Mouse (Mus musculus): ENCODE results near the gene Chrnb4. TPM values are rescaled to one million over a fixed set of nuclear protein-coding genes. Genes with fewer than 3 reads are reported as not detected.

Chrnb4 gene
- under 1 TPM in 1 of 4 experiments, not detected in 3; 0.13 TPM for total RNA-seq (2022)

GRCm38 (mm10) chr9:55048211-55048880 is at the start of gene Chrnb4:
Chrnb4 (minus strand) TSS chr9:55048779.
- DNase-seq (ENCODE audit: low spot score in 2 of 2): no peak

GRCm38 (mm10) chr9:55096870-55097269 is 48.3 kb upstream of the Chrnb4 start:
- DNase-seq (ENCODE audit: low spot score in 2 of 2): no peak

- DNase-seq (ENCODE audit: low spot score in 2 of 2): no peak
These were observed 47.5 kb upstream of the Chrnb4 start for GRCm38 (mm10) chr9:55096033-55096432.

- no peak for DNase-seq (ENCODE audit: low spot score in 2 of 2)
These were observed 41.6 kb upstream of the Chrnb4 start for GRCm38 (mm10) chr9:55090141-55090540.

- no peak for DNase-seq (ENCODE audit: low spot score in 2 of 2)
These were observed 40.6 kb upstream of the Chrnb4 start for GRCm38 (mm10) chr9:55089226-55089625.

- DNase-seq (ENCODE audit: low spot score in 2 of 2): no peak
These were observed 34.8 kb upstream of the Chrnb4 start for GRCm38 (mm10) chr9:55083154-55083913.

GRCm38 (mm10) chr9:55067965-55068265 is 19.3 kb upstream of the Chrnb4 start:
- DNase-seq (ENCODE audit: low spot score in 2 of 2): no peak

- DNase-seq (ENCODE audit: low spot score in 2 of 2): no peak
These were observed 18.8 kb upstream of the Chrnb4 start for GRCm38 (mm10) chr9:55067260-55067964.

GRCm38 (mm10) chr9:55065241-55065640 is 16.7 kb upstream of the Chrnb4 start:
- DNase-seq (ENCODE audit: low spot score in 2 of 2): no peak

GRCm38 (mm10) chr9:55058067-55058466 is 9.5 kb upstream of the Chrnb4 start:
- DNase-seq (ENCODE audit: low spot score in 2 of 2): no peak

- DNase-seq (ENCODE audit: low spot score in 2 of 2): no peak
These were observed 6.9 kb upstream of the Chrnb4 start for GRCm38 (mm10) chr9:55055386-55055930.

- DNase-seq (ENCODE audit: low spot score in 2 of 2): no peak
These were observed 1.8 kb downstream of the Chrnb4 start for GRCm38 (mm10) chr9:55046764-55047163.

- DNase-seq (ENCODE audit: low spot score in 2 of 2): no peak
These were observed 3.6 kb downstream of the Chrnb4 start for GRCm38 (mm10) chr9:55045001-55045400.

GRCm38 (mm10) chr9:55043688-55044087 is 4.9 kb downstream of the Chrnb4 start:
- DNase-seq (ENCODE audit: low spot score in 2 of 2): no peak

GRCm38 (mm10) chr9:55041389-55041788 is 7.2 kb downstream of the Chrnb4 start:
- DNase-seq (ENCODE audit: low spot score in 2 of 2): no peak

GRCm38 (mm10) chr9:55039983-55040382 is 8.6 kb downstream of the Chrnb4 start:
- no peak for DNase-seq (ENCODE audit: low spot score in 2 of 2)

- no peak for DNase-seq (ENCODE audit: low spot score in 2 of 2)
These were observed 9.6 kb downstream of the Chrnb4 start for GRCm38 (mm10) chr9:55038948-55039347.

- no peak for DNase-seq (ENCODE audit: low spot score in 2 of 2)
These were observed 17.0 kb downstream of the Chrnb4 start for GRCm38 (mm10) chr9:55031435-55032167.

GRCm38 (mm10) chr9:55026275-55026663 is 22.3 kb downstream of the Chrnb4 start, which contains the start of gene Chrna3:
Chrna3 (minus strand) TSS chr9:55026562.
- no peak for DNase-seq (ENCODE audit: low spot score in 2 of 2)

- no peak for DNase-seq (ENCODE audit: low spot score in 2 of 2)
These were observed 22.9 kb downstream of the Chrnb4 start for GRCm38 (mm10) chr9:55025534-55026274.

Measured in gastrocnemius, adult 8-10 months (tissue).